Mouse (Mus musculus) heart, postnatal 4 days (tissue): ENCODE results near the gene Sohlh2. TPM values are rescaled to one million over a fixed set of nuclear protein-coding genes. Genes with fewer than 3 reads are reported as not detected.

Source experiments
- DNase-seq: peaks from one replicate; pipeline ENCODE4 v3.0.0; 2021
- microRNA-seq, 2 experiments: library from miRNA; unstranded; fragments of <30 nt; microRNA quantifications; one replicate each; pipeline ENCODE4 v1.2.0; 2021 to 2022
- total RNA-seq, 2 experiments: library from RNA; stranded (reverse); gene quantifications; 2 replicates each; pipeline ENCODE4 v1.2.3; 2021

The Sohlh2 gene
- total RNA-seq, 2 experiments from 2014 or later, result 0.19 TPM; not detected in 1

DNA sequence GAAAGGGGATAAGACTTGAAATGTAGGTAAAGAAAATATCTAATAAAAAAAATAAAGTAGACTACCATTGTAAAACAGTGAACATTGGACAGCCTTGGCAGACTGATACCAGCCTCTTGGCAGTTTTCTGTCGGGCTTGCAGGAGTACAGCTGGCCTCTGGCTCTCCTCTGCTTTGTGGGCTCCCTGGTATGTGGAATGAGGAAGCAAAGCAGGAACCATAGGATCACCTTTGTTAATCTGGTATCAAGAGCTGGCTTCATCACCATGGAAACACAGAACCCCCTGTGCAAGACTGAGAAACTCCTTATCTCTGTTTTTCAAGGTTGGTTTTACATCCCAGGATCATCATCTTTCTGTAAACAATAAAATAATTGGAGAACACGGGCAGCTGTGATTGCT lies 30.4 kb downstream of the Sohlh2 start:
- no peak for DNase-seq

GRCm38 (mm10) chr3:55213785-55214184 lies 32.0 kb downstream of the Sohlh2 start:
- DNase-seq, result no peak

DNA sequence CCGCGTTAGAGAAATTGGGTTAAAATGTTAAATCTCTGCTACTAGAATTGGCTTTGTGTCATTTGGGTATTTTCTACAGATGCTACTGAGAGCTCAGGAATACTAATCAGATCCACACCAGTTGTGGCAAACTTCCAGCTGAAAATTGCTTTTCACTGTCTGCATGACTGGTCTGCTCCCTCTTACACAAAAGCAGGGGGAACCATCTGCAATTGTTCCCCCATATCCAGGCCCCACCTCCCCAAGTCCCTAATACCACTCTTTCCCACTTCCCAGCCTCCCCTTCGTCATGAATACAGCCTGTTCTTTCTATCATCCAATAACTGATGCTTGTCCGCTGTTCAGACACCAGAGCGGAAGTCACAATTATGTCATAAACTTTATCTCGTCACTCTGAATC lies 32.6 kb downstream of the Sohlh2 start:
- DNase-seq, result no peak

DNA sequence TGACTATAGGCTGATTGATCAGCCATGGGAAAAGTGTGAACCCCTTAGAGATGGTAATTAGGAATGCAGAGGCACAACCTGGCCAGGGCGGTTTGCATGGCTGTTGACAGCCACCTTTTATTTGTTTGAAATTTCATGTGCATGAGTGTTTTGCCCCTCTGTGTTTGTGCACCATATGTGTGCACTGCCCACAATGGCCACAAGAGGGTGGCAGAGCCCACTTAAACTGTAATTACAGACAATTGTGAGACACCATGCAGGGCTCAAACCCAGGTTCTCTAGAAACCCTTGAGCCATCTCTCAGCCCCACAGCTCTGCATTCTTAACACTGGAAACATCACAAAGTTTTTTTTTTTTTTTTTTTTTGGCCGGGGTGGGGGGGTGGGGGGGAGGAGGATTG lies 40.7 kb downstream of the Sohlh2 start:
- DNase-seq, result no peak

DNA sequence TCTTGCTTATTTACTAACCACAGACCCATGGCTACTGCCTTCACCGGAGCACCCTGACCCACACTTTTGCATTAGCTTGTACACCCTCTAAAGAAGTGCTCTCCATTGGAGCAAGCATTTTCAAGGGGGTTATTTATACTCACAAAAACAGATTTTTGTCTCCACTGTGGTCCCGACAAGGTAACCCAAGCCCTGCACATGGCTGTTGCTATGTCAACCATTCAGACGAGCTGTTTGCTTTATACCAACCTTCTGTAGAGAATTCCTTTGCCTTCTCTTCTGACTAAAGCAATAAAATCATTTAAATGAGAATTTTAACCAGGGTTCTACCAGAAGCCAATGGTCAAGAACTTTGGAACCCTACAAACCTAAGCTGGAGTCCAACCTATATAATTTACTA lies 42.0 kb downstream of the Sohlh2 start:
- DNase-seq, result no peak

- no peak for DNase-seq
Measured at GRCm38 (mm10) chr3:55226501-55227213, 44.8 kb downstream of the Sohlh2 start.

DNA sequence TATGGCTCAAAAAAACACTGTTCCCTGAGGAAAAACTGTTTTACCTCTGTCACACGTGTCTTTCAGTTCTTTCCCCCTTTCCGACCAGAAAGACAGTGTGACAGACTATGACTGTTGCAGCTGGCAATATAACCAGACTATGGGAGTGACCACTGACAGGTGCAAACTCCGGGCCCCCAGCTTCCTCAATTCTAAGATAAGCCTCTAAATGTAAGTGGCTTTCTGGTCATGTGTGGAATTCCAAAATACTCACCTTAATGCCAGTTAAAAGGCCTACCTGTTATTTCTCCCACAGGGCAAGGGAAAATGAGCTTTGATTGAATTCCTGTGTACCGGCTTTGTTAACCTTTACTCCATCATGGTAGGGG lies 45.4 kb downstream of the Sohlh2 start:
- no peak for DNase-seq

GRCm38 (mm10) chr3:55241730-55242421 lies 60.0 kb downstream of the Sohlh2 start, which contains the start of gene Dclk1:
Gene Dclk1 (plus strand): TSS chr3:55242364.
- peak; percentile 17 for DNase-seq

GRCm38 (mm10) chr3:55242422-55243055 lies 60.7 kb downstream of the Sohlh2 start:
- DNase-seq, result peak; percentile 80

DNA sequence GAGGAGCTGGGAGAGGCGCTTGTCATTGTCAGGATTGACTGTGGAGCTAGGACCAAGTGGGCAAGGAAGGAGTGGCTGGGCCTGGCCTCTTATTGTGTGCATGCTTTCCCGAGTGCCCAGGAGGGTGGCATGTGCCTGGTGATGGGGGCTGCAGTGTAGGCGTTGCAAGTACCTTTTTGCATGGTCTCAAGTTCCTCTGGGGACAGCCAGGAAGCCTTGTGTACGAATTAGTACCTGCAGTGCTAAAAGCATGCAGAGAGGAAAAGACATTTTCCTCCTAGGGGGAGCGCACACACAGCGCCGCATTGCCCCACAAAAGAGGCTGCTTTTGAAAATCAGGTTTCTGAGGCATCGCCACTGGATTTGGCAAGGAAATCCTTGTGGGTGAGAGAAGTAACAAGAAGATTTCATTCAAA lies 61.2 kb downstream of the Sohlh2 start:
- DNase-seq, result no peak

DNA sequence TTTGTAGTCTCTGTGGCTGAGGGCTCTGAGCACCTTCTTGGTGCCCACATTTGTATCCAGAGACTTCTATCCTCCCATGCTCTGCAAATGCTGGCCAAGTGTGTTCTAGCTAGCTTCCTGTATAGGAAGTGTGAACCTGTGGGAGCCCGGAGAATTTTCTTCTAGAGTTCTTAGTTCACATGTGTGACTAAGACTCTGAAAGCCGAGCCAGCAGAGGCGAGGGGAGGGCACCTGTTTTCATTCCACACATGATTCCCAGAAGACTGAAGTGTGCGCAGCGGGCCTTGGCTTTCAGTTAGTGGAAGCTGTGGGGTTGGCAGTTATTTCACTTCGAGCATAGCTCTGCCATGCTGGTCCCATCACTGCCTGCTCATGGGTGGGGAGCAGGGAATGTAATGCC lies 62.3 kb downstream of the Sohlh2 start:
- DNase-seq, result no peak

GRCm38 (mm10) chr3:55246618-55247272 lies 64.9 kb downstream of the Sohlh2 start:
- DNase-seq, result no peak

DNA sequence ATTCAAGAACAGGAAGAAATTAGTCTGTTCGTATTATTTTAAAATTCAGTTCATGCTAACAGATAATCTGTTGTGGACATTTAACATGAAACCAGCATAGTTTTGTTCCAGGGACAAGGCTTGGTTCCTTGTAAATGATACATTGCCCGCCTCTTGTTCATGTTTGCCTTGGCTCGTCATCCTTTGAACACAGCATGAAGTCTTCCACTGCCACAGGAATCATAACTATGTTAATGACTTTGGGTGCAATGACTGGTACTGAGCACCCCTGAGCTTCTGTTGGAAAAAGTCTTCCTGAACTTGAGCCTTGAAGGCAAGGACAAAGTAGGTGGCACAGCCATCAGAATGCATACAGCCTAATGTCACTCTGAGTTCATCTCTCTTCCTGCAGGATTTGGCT lies 66.2 kb downstream of the Sohlh2 start:
- no peak for DNase-seq

DNA sequence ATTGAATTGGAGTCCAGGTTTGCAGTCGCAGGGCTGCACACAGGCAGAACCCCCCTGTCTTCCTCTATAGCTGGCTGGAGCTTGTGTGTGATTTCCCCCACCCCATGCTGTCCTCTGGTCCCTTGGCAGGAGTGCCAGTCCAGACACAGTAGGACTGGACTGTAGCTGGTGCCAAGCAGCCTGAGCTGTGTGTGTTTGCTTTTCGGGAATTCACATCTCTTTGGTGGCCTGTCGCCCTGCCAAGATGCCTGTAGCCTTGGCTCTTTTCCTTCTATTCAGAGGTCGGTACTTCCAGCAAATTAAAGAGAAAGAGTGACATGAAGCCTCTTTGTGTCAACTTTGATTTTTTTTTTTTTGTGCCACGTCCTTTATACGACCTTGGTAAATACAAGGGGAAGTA lies 66.7 kb downstream of the Sohlh2 start:
- DNase-seq, result peak; percentile 47

DNA sequence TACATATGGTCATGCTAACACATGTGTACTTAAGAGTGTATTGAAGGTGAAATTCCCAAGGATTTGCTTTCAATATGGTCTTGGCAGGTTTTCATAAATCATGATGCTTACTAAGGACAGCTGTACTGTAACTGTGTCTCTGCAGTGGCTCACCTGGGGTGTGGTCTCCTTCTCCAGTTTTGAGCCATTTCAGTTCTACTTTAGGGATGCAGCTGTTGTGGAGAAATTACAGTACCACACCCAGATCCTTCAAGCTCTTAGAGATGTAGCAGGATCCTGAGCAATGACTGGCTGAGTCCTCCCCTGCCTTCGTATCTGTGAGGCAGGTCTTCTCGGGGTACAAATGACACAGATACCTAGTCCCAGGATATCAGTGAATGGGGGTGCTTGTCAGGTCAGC lies 68.8 kb downstream of the Sohlh2 start:
- no peak for DNase-seq

Small RNA genes within 50 kb of the gene (microRNA-seq; reads per million reads assigned to microRNA genes)
- 0 reads per million in 2 experiments for gene Gm22029

Other genes with a start within 250 kb of the Sohlh2 start
- gene Ccna1, start 126.5 kb upstream of the Sohlh2 start, total RNA-seq, result under 1 TPM; 0.88 to 0.91 TPM
- gene Spg20, start 69.9 kb upstream of the Sohlh2 start, total RNA-seq, result 10 to 100 TPM; 43.4 to 48.1 TPM
- gene Ccdc169, start 44.7 kb upstream of the Sohlh2 start, total RNA-seq, result under 1 TPM in 1 of 2 experiments, not detected in 1; 0.18 TPM
- gene Dclk1, start 60.3 kb downstream of the Sohlh2 start, total RNA-seq, result 10 to 100 TPM; 13.8 to 14.0 TPM